Mouse (Mus musculus): ENCODE measurements at regions not wholly inside any gene's neighbourhood (a gene's known extent, or its start where the extent isn't known, plus 50 kb on each side); places are given as distances from the start of the nearest gene placed in this dataset.

- TF ChIP-seq CTCF (IDR thresholded peaks at IDR 0.05; ENCODE audit: low read depth, low read length) (no peak), POLR2A (IDR thresholded peaks at IDR 0.05; ENCODE audit: extremely low read depth, insufficient read depth, low read length) (no peak)
Measured at GRCm38 (mm10) chr9:116231351-116232311, 56.5 kb upstream of the Tgfbr2 start.
